Mouse (Mus musculus): Measurements from ENCODE around the gene Fam210b.

DNA sequence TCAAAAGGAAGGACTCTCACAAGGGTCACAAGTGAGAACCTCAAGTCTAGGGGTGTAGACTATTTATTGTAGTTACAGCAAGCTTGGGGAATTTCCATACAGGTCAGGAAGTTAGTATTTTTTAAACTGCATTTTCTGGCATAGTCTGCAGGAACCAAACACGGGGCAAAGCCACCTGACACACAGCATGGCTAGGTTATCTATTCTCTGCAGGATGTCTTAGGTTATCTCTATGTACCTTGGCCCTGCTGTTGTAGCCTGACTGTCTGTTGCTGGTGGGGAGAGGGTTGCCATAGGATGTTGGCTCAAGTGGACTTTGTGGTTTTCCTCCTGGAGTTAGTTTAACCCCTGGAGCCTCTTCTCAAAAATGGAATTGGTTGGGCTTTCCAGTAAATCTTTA lies 47.3 kb upstream of the Fam210b start:
- TF ChIP-seq CTCF (IDR thresholded peaks at IDR 0.05) (no peak), EP300 (IDR thresholded peaks at IDR 0.05) (no peak)

Data from lung, postnatal 0 days (tissue).